Mouse (Mus musculus): Measurements from ENCODE around the gene Abcb7.

Gene Abcb7

DNA sequence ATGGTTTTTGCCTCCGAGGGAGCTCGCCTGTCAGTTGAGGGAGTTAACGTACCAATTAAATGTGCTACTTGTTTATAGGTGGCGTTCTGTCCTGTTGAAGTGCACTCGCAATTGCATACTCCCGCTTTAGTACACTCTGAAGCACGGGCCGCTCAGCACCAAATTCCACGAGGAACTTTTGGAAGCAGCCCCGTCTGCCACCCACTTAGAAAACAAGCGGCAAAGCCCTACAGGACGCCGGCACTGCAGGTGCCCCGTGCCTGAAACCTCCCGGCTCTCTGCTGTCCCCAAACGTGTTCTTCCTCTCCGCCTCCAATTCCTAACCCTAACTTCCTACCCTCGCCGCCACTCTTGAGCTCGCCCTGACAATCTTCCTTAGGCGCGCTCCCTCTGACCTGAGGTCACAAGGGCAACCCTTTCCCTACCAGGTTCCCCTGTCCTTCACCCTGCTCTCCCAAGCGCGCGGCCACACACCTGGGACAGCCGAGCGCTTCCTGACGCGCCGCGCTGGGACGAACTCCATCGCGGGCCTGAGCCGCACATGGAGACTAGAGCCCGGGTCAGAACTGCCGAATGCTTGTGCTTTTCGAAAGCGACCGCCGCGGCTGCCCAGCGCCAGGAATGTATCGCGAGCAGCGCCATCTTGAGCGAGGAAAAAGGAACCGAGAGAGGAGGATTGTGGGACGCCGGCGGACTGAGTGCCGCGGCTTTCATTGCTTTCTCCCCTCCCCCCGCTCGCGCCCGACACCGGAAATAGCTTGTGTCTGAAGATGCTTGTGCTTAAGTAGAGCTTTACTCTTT is at the start of gene Abcb7:
Abcb7 (minus strand) TSS at position 674 of the 801 bp plus-strand sequence.
- peak; percentile 69 to 81 for DNase-seq

DNA sequence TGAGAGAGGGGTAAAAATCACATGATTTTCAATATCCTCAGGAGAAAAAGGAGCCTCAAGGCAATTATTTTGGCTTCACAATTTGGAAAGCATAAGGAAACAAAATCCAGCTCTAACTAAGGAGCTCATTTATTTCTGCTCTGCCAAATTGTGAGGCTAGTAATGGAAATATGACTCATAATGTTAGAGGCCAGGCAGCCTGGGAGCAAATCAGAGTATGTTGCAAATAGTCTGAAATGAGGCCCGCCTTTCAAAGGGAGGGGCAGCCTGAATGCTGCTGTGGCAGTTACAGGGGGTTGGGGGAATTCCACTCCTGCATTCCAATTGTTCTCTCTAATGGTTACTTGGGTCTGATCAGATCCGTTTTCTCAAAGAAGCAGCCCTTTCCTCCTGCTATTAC is 48.1 kb upstream of the Abcb7 start:
- DNase-seq = no peak

DNA sequence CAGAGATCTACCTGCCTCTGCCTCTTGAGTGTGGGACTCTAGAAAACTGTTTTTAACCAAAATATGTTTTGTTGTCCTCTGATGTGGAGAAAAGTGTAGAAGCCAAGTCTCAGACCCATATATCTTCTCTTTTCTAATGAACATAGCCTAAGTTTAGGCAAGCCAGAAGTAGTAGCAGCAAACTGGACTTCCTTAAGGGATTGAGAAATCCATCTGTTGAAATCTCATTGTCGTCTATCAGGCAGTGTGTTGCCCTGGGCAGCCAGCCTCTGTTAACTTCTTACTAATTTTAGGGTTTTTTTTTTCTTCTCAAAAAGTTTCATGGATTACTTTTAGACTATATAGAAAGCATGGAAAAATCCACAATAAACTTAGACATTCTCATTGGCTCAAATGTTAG is 38.8 kb upstream of the Abcb7 start:
- no peak for DNase-seq

DNA sequence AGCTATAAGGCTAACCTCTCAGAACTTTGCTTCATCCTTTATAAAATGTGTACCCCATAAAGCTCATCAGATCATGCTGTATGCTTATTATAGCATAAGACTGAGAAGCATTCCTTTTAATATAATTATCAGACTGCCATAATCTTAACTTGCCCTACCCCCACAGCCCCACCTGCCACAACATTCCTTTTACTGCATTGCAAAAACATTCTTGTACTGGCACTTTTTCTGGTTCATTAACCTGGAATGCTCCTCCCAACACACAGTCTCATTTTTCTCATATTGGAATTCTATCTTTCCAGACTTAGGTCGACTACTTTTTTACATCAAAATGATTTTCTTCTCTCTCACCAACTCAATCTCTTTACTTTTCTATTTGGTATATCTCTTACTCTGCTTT is 19.8 kb upstream of the Abcb7 start:
- DNase-seq = no peak

DNA sequence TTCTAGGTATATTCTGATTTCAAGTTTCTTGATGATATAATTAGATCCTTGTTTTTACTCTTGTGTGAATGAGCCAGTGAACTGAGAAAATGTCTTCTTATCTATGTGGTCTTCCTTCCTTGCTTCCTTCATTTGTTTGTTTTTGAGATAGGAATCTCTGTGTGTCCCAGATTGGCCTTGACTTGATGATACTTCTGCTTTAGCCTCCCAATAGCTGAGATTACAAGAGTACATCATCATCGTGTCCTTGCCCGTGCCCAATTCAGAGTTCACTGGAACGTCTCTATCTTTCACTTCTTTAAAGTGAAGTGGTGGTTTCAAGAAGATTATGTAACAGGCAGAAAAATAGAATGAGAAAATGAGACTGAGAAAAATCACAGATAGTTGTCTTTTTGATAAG is 14.5 kb upstream of the Abcb7 start:
- DNase-seq = no peak

DNA sequence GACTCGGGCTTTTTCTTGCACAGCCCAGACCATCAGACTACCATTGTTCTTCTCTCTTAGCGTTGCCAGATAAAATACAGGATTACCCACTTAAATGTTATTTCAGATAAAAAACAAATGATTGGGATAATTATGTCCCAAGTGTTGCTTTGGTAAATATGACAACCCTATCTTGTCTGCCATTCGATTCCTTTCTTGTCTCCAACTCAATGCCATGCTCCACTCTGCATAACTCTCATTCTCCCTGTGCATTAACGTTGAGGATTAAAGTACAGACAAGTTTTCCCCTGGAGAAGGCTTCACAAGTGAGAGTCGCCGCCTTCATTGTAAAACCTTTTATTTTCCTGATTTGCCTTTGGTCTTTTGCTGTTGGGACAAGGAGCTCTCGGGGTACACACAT is 339 bp upstream of the Abcb7 start:
- DNase-seq = no peak

DNA sequence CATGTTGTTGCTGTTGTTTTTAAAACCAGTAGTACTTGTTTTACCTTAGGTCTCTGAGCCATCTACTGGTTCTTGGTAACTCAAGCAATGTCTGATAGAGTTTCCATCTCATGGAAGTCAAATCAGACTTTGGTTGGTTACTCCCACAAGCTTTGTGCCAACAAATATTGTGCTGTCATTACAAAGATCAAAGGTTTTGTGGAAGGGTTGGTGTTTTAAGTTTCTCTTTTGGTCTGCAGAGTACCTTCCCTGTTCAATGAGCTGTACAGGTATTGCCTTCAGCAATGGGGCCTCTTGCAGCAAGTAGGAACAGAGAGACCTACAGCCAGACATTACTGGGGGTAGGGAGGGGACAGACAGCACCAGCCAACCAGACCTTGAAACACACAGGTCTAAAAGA is 5.5 kb downstream of the Abcb7 start:
- no peak for DNase-seq

DNA sequence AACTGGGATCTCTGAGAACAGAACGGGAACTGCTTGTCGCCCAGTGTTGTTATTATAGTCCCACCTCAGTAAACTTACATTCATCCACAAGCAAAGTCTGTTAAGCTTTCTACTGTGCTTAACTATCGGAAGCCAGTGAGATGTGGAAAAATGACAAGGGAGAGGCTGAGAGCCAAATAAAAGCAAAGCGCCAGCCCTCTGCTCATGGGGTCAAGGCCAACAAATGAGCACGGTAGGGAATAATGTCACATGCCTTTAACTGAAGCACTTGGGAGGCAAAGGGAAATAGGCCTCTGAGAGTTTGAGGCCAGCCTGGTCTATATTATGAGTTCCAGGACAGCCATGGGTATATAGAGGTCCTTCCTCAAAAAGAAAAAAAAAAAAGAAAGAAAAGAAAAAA is 11.2 kb downstream of the Abcb7 start:
- no peak for DNase-seq

DNA sequence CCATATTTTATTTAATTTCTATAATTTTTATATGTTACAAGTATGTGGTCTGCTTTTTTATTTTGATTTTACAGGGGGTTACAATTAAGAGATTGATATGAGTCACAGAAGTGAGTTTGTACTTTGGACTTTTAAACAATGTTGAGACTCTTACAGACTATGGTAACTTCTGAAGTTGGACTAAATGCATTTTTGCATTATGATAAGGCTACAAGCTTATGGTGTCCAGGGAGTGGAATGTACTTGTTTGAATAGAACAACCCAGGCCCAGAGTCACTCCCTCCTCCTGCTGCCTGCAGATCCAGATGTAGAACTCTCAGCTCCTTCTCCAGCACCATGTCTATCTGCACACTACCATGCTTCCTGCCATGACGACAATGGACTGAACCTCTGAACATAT is 12.5 kb downstream of the Abcb7 start:
- DNase-seq = no peak

DNA sequence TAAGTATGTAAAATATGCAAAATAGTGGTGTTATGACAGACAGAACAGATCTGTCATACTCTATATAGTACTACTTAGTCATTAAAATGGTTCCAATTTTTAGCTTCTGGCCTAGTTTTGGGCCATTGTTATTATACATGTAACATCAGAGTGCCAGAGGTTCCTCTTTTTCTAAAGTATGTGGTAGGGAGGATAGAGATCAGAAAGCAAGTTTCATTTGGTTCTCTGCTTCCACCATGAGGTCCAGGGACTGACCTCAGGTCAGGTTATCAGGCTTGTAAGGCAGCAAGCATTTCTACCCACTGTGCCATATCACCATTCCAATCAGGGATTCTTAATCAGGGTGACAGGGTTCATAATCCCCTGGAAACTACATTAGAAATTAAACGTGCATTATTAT is 16.1 kb downstream of the Abcb7 start:
- no peak for DNase-seq

DNA sequence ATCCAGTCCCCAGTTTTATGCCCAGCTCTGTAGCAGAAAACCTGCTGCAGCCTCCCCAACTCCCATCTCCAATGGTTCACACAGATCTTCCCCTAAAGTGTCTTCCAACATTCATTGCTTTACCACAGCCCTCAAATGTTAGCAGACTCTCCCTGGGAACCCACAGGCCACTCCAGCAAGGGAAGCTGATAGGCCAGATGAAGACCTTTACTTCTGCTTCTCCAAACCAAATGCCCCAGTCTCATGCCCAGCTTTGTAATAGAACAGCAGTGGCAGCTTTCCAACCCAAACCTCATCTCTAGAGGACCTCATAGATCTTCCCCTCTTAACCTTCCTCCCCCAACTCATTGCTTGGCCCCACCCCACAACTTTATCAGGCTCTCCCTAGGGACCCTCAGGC is 54.0 kb downstream of the Abcb7 start:
- no peak for DNase-seq

DNA sequence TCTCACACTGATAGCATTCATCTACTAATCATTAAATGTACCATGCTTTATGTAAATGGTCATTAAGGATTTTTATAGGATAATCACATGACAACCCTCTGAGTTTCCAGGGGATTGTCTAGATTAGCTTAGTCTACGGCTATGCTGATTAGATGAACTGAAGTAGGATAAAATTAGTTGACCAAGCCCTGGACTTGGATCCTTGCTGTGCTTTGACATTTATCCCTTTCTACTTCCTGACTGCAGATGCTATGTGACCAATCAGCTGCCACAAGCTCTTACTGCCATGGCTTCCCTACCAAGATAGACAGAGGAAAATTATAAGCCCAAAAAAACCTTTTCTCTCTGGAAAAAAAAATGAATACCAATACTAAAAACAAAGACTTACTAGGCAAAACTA is 57.8 kb downstream of the Abcb7 start:
- no peak for DNase-seq

DNA sequence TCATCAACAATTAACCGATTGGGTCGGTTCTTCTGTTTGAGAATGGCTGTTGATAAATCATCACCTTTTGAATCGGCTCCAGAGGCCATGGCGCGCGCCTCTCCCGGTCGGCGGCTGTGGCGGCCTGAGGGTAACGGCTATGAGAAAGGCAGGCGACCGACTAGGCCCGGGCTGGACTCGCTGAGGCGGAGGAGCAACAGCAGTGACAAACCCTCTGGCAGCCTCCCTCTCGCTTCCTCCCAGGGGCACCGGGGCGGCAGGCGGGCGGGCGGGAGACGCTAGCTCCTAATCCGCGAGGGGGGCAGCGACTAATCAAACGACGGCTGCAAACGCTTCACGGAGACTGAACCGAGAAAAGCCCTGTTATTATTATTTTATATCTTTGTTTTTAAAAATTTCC is 65.5 kb downstream of the Abcb7 start:
- DNase-seq = peak; percentile 4 to 6

DNA sequence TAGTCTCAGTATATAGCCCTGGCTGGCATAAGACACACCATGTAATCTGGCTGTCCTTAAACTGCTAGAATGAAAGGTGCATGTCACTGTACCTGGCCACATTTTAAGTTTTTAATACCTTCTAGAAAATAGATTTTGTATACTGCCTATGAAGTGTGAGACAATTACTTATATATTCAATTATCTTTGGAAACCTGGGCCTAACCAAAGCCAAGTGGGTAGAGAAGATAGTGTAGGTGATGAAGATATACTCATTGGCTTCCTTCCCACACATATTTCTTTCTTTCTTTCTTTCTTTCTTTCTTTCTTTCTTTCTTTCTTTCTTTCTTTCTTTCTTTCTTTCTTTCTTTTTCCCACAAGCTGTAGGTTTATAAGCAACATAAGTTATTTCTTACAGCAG is 121.9 kb downstream of the Abcb7 start:
- no peak for DNase-seq

DNA sequence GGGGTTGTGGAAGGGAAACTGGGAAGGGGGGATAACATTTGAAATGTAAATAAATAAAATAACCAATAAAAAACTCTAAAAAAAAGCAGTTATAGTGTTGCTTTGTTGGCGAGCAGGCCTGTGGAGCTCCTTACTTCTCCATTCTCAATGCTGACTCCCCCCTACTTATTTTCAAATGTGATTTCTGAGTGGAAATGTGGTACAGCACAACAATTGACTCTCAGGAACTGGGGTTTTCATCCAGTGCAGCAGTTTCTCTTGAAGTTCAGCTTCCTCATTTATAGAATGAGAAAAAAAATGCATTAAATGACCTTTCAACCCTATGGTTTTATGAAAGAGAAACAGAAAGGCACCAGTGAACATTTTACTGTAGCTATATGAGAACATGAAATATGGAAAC is 133.8 kb downstream of the Abcb7 start:
- no peak for DNase-seq

DNA sequence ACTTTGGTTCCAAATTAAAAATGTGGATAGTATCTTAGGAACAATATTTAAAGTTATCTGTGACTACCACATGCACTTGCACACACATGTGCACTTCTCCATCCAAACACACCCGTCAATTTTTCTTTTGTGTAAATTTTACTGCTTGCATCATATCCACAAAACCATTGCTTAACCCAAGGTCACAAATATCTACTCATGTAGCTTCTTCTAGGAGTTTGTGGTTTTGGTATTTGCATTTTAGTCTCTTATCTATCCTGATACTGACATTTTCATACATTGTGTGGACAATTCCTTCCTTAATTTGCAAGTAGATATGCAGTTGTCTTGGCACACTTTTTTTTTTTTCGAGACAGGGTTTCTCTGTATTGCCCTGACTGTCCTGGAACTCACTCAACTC is 149.3 kb downstream of the Abcb7 start:
- DNase-seq = no peak

DNA sequence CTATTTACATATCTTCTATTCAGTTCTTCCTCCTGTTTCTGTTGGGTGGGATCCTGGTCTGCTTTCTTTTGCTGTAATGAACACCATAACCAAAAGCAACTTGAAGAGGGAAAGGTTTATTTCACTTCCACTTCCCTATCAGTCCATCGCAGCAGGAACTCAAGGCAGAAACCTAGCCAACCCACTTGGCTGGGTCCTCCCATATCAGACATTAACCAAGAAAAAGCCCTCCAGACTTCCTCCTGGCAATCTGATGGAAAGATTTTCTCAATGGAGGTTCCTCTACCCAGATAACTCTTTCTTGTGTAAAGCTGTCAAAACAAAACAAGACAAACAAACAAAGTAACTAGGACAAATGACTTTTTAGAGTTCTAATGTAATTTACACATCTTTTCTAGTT is 151.2 kb downstream of the Abcb7 start:
- DNase-seq = no peak

DNA sequence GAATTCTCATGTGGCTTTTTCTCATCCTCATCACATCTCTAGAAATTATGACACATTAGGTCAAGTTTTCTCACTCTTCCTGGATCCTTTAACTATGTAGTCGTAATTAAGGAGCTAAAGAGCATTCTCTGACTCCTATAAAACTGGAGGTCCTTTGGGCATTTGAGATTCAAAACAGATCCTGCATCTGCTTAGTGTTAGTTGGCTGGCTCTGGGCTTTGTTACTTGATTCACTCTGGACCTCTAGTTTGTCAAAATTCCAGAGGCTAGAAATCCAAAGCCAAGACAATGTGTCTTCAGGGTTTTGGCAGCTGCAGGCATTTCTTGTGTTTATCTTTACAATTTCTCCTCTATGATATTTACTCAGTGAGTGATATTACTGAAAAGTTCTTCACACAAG is 157.1 kb downstream of the Abcb7 start:
- DNase-seq = no peak
